Comparison of ENCODE assay signal across 8 mouse cellular contexts in the genomic region with DNA sequence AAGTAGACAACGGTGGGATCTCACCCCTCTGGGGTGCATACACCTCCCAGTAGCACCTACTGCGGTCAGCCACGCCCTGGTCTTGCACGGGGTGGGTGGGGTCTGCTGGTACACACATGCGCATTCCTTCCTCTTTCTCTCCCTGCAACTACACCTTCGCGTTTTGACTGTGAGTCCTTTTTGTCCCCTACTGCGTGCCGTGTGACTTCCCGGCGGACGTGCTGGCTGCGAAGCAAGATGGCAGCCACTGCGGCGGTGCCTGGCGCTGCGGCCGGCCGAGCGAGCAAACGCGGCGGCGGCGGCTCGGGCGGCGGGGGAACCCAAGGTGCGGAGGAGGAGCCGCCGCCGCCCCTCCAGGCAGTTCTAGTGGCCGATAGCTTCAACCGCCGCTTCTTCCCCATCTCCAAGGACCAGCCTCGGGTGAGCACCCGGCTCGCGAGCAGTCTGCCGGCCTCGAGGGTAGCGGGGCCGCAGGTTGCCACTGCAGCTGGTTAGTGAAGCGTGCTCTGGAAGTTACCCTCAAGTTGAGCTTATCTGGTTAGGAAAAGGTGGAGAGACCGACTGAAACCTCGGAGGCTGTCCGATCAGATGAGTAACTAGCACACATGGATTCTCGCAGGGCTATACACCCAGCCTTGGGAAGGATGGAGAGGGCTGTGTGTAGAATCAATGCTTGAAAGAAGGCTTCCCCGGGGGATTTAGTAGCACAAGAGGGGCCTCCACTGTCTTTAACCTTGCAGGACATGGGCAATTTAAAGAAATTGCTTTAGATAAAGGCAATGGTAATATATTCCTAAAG. TPM values are rescaled to one million over a fixed set of nuclear protein-coding genes. Genes with fewer than 3 reads are reported as not detected.
DNase-seq lines count a peak whose midpoint lies in the region; ATAC-seq and TF ChIP-seq lines count a peak whose summit lies in the region.

A gene (plus strand): TSS at position 141 of the 799 bp plus-strand sequence.

- no peak; the same call in 1 of the 2 replicates for TF ChIP-seq CTCF in kidney, postnatal 0 days (IDR thresholded peaks at IDR 0.05; ENCODE audit: low read depth)

- peak within 1 kb of the TSS; percentile 85 for H3K4me2 ChIP-seq in heart, embryonic 12.5 days
- peak within 1 kb of the TSS; percentile 88 for H3K4me2 ChIP-seq in kidney, postnatal 0 days (ENCODE audit: low read length)
- H3K4me2 ChIP-seq in liver, embryonic 11.5 days = peak within 1 kb of the TSS; percentile 75
- H3K4me2 ChIP-seq in stomach, embryonic 14.5 days (replicated peaks; ENCODE audit: low read depth, low read length) = peak within 1 kb of the TSS; percentile 85

- peak; percentile 90 for ATAC-seq in erythroid progenitor cell, adult 5-6 weeks (replicated peaks; ENCODE audit: low FRiP score, poor library complexity, severe bottlenecking)
- ATAC-seq in heart, embryonic 12.5 days (ENCODE audit: insufficient number of reproducible peaks, low FRiP score) = peak; percentile 94
- peak; percentile 94 for ATAC-seq in kidney, postnatal 0 days (replicated peaks; ENCODE audit: low FRiP score, low read depth)
- peak; percentile 95 for ATAC-seq in liver, embryonic 11.5 days (replicated peaks; ENCODE audit: low FRiP score)
- peak; percentile 96 for ATAC-seq in stomach, embryonic 14.5 days (ENCODE audit: insufficient number of reproducible peaks, insufficient read depth, low FRiP score, low read depth)

- H3K9me3 ChIP-seq in heart, embryonic 12.5 days (replicated peaks) = no peaks in the 10 kb centered on the region
- H3K9me3 ChIP-seq in kidney, postnatal 0 days (replicated peaks; ENCODE audit: low read length) = no peaks in the 10 kb centered on the region
- no peaks in the 10 kb centered on the region for H3K9me3 ChIP-seq in liver, embryonic 11.5 days (ENCODE audit: control insufficient read depth, low read length)
- no peaks in the 10 kb centered on the region for H3K9me3 ChIP-seq in stomach, embryonic 14.5 days (ENCODE audit: control insufficient read depth, low read depth, low read length)

- no peaks in the 10 kb centered on the region for H3K27me3 ChIP-seq in heart, embryonic 12.5 days (replicated peaks)
- H3K27me3 ChIP-seq in kidney, postnatal 0 days (ENCODE audit: insufficient read depth, low read length) = no peaks in the 10 kb centered on the region
- no peaks in the 10 kb centered on the region for H3K27me3 ChIP-seq in liver, embryonic 11.5 days (replicated peaks; ENCODE audit: control insufficient read depth, insufficient read depth, low read length)
- no peaks in the 10 kb centered on the region for H3K27me3 ChIP-seq in stomach, embryonic 14.5 days (ENCODE audit: control insufficient read depth, insufficient read depth, low read length)

- peak; percentile 93 for DNase-seq in CD4-positive helper T cell, adult 2 months (ENCODE audit: low read depth, low spot score)
- peak; percentile 91 for DNase-seq in brain, embryonic 18.5 days (ENCODE audit: low read depth, low spot score)
- DNase-seq in kidney, postnatal 0 days (ENCODE audit: low spot score) = peak; percentile 97
- DNase-seq in liver, embryonic 11.5 days (ENCODE audit: low spot score) = peak; percentile 89
- DNase-seq in naive thymus-derived CD4-positive, alpha-beta T cell, adult 2 months (ENCODE audit: low read depth) = peak; percentile 92

- H3K4me1 ChIP-seq in heart, embryonic 12.5 days (replicated peaks) = peaks cover 11% of the 10 kb centered on the region
- peaks cover 6% of the 10 kb centered on the region for H3K4me1 ChIP-seq in kidney, postnatal 0 days (replicated peaks; ENCODE audit: insufficient read depth, low read length)
- peaks cover 5% of the 10 kb centered on the region for H3K4me1 ChIP-seq in liver, embryonic 11.5 days (replicated peaks; ENCODE audit: control insufficient read depth, insufficient read depth, low read length)
- peaks cover 4% of the 10 kb centered on the region; the same call in 1 of the 2 replicates for H3K4me1 ChIP-seq in stomach, embryonic 14.5 days (ENCODE audit: control insufficient read depth, insufficient read depth, low read length)

- H3K27ac ChIP-seq in heart, embryonic 12.5 days (ENCODE audit: poor library complexity, severe bottlenecking) = peak within 1 kb of the TSS; percentile 67
- H3K27ac ChIP-seq in kidney, postnatal 0 days = peak within 1 kb of the TSS; percentile 83
- H3K27ac ChIP-seq in liver, embryonic 11.5 days (ENCODE audit: low read depth, low read length) = peak within 1 kb of the TSS; percentile 73
- H3K27ac ChIP-seq in stomach, embryonic 14.5 days (ENCODE audit: low read length) = peak within 1 kb of the TSS; percentile 64; the same call in 1 of the 2 replicates

- H3K36me3 ChIP-seq in heart, embryonic 12.5 days = peaks cover 37% of the 10 kb centered on the region
- peaks cover 28% of the 10 kb centered on the region for H3K36me3 ChIP-seq in kidney, postnatal 0 days (ENCODE audit: insufficient read depth, low read length)
- H3K36me3 ChIP-seq in liver, embryonic 11.5 days (ENCODE audit: control insufficient read depth, insufficient read depth, low read length) = peaks cover 28% of the 10 kb centered on the region
- peaks cover 33% of the 10 kb centered on the region for H3K36me3 ChIP-seq in stomach, embryonic 14.5 days (ENCODE audit: control insufficient read depth, insufficient read depth, low read length)

- WGBS in heart, embryonic 12.5 days = under 1% methylated on average over 49 of the region's 49 CpGs
- under 1% methylated on average over 49 of the region's 49 CpGs for WGBS in kidney, postnatal 0 days
- under 1% methylated on average over 49 of the region's 49 CpGs for WGBS in liver, embryonic 11.5 days
- WGBS in stomach, embryonic 14.5 days = under 1% methylated on average over 49 of the region's 49 CpGs

- peak within 1 kb of the TSS; percentile 95 for H3K9ac ChIP-seq in heart, embryonic 12.5 days
- H3K9ac ChIP-seq in kidney, postnatal 0 days (ENCODE audit: low read depth, low read length) = peak within 1 kb of the TSS; percentile 94
- H3K9ac ChIP-seq in liver, embryonic 11.5 days (ENCODE audit: low read depth, low read length) = peak within 1 kb of the TSS; percentile 91
- H3K9ac ChIP-seq in stomach, embryonic 14.5 days (replicated peaks; ENCODE audit: low read depth, low read length) = peak within 1 kb of the TSS; percentile 94

- peak within 1 kb of the TSS; percentile 93 for H3K4me3 ChIP-seq in heart, embryonic 12.5 days
- peak within 1 kb of the TSS; percentile 94 for H3K4me3 ChIP-seq in kidney, postnatal 0 days (replicated peaks; ENCODE audit: low read depth, low read length)
- peak within 1 kb of the TSS; percentile 89 for H3K4me3 ChIP-seq in liver, embryonic 11.5 days (ENCODE audit: low read depth, low read length)
- peak within 1 kb of the TSS; percentile 90 for H3K4me3 ChIP-seq in stomach, embryonic 14.5 days (ENCODE audit: low read depth, low read length)

RNA-seq across cellular contexts. Expression of the gene that starts here (rescaled TPM):
- total RNA-seq in erythroid progenitor cell, adult 5-6 weeks (2015; ENCODE audit: low replicate concordance) = 33.2 and 54.9 TPM in 2 replicates
- total RNA-seq in erythroid progenitor cell, adult 5-6 weeks (2017; ENCODE audit: low replicate concordance) = 11.5 and 18.9 TPM in 2 replicates
- 89.6 and 94.4 TPM in 2 replicates for polyA plus RNA-seq in heart, embryonic 12.5 days (2016; fragmentation: Nextera tagmentation; extraction: Ambion mirVana)
- polyA plus RNA-seq in kidney, postnatal 0 days (2015; fragmentation: Nextera tagmentation; extraction: Ambion mirVana) = 76.0 and 85.1 TPM in 2 replicates
- polyA plus RNA-seq in liver, embryonic 11.5 days (2014; fragmentation: Nextera tagmentation; extraction: Ambion mirVana) = 125 and 132 TPM in 2 replicates
- 83.8 and 87.3 TPM in 2 replicates for polyA plus RNA-seq in stomach, embryonic 14.5 days (2014; fragmentation: Nextera tagmentation; extraction: Ambion mirVana)

Comparison
In these comparisons a context has a peak if more than half of its experiments do, and no peak if none do; other contexts are left out.
1. Peak in every context shown above with its lines: DNase-seq, ATAC-seq, H3K4me3 ChIP-seq and H3K27ac ChIP-seq.